Mouse (Mus musculus): Measurements from ENCODE around the gene Ppp2r2c.
"Not testable (repeated sequence)": the region's sequence is repeated elsewhere in the genome, so short reads cannot be mapped to it uniquely, and the experiment has no call there.

Ppp2r2c gene

GRCm38 (mm10) chr5:36921871-36922270 lies 53.6 kb downstream of the Ppp2r2c start:
- no peak for DNase-seq (ENCODE audit: extremely low read depth, insufficient read length, low spot score)

GRCm38 (mm10) chr5:36922811-36923210 lies 54.5 kb downstream of the Ppp2r2c start:
- no peak for DNase-seq (ENCODE audit: extremely low read depth, insufficient read length, low spot score)

- DNase-seq (ENCODE audit: extremely low read depth, insufficient read length, low spot score), result no peak
These were observed 55.8 kb downstream of the Ppp2r2c start for GRCm38 (mm10) chr5:36923826-36924700.

DNA sequence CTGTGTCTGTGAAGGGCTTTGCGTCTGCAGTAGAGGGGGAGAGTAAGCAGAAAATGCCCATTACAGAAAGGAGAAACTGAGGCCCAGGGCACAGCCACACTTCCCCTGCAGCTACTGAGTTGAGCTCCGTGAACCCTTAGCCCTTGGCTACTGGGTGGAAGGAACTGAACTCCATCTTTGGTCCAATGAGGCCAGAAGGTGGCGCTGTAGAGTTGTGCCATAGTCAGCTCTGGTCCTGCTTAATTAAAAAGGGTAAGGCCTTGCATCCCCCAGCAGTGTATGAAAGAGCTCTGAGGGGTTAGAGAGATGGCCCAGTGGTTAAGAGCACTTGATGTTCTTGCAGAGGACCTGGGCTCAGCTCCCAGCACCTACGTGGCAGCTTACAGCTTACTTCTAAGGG lies 60.4 kb downstream of the Ppp2r2c start:
- no peak for DNase-seq (ENCODE audit: extremely low read depth, insufficient read length, low spot score)

DNA sequence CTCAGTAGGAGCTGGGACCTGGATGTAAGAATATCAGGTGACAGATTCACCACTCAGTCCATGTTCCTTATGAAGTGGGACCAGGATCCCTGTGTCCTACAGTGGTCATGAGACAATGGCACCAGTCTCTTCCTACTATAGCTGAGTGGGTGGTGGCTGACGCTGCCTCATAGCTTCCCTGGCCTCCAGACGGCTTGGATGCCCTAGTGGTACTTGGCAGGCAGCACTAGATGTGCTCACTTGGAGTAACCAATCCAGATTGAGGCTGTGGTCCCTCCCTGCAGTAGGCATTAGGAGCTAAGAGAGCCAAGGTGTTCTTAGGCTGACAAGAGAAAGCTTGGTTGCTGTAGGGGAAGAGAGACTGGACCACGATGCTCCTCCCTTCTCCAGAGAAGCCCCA lies 61.1 kb downstream of the Ppp2r2c start:
- DNase-seq (ENCODE audit: extremely low read depth, insufficient read length, low spot score), result no peak

DNA sequence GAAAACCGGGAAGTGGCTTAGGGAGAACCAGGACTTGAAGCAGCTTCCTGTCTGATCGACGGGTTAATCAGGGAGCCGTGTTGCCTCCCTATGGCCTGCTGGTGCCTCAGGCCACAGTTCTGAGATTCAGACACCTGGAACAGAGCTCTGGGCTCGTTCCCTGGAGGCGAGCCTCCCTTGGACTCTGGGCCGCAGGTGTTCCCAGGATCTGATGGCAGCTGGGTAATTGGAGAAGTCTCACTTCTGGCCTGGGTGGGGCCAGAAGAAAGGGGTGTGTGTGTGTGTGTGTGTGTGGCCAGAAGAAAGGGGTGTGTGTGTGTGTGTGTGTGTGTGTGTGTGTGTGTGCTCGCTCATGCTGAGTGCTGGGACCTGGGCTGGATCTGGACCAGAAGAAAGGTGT lies 65.1 kb downstream of the Ppp2r2c start:
- no peak for DNase-seq (ENCODE audit: extremely low read depth, insufficient read length, low spot score)

GRCm38 (mm10) chr5:36935486-36936473 lies 67.5 kb downstream of the Ppp2r2c start:
- DNase-seq (ENCODE audit: extremely low read depth, insufficient read length, low spot score), result no peak

DNA sequence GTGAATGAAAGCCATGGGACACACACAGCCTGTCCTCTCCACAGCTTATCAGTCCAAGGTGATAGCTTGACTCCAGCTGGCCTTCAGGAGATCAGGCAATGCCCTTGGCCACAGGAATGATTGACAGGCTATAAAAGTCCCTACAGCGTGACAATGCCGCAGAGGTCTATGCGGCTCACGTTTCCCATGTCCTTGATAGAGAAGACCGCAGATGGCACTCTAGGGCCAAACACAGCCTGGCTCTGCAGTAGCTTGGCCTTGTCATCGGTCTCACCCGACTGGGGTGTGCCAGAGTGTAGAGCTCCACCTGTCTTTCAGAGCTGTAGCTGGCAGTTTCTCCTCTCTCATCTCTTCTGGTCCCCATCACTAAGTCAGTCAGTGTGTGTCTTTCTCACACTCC lies 68.2 kb downstream of the Ppp2r2c start:
- DNase-seq (ENCODE audit: extremely low read depth, insufficient read length, low spot score), result no peak

DNA sequence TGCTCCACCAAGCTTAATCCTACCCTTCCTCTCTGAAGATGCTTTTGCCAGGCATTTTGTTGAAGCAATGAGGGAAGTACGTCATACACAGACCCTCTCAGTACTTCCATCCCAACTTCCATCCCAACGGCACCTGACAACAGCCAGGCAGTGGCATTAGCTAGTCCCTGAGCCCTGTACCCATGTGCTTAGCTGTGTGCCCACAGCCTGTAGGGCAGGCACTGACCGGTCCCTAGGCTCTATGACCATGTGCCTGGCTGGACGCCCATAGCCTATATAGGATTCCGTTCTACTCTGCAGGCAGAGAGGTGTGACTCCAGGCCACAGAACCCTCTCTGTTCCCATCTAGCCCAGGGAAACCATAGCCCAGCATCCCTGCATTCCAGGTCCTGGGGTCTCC lies 69.7 kb downstream of the Ppp2r2c start:
- no peak for DNase-seq (ENCODE audit: extremely low read depth, insufficient read length, low spot score)

DNA sequence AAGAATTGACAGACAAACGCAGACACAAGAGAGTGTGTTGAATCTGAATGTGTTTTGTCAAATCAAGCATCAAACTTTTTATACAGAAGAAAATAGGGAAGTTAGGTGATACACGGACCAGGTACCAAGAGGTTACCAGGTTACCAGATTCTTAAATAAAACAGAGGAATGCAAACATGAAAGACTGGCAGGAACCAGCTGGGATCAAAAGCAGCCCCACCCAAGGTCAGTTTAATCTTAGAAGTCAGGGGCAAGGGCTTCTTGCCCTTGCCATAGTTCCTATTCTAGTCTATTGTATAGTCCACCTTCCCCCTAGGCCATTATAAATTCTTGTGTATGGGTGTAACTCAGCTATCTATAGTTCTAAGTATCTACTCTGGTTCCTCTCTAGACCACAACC lies 70.7 kb downstream of the Ppp2r2c start:
- not testable (repeated sequence) for DNase-seq (ENCODE audit: extremely low read depth, insufficient read length, low spot score)

DNA sequence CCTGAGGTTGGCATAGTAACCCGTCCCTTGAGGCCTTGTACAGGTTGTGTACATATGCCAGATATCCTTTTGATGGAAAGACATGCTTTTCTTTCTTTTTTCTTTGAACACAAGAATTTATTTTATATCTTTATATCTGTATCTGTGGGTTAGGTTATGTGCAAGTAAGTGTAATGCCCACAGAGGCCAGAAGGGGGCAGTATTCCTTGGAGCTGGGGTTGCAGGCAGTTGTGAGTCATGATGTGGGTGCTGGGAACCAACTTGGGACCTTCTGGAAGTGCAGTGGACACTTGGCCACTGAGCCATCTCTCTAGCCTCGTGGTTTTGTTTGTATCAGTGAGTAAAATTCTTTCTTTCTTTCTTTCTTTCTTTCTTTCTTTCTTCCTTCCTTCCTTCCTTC lies 74.1 kb downstream of the Ppp2r2c start:
- DNase-seq (ENCODE audit: extremely low read depth, insufficient read length, low spot score), result no peak

- DNase-seq (ENCODE audit: extremely low read depth, insufficient read length, low spot score), result no peak
These were observed 76.2 kb downstream of the Ppp2r2c start for GRCm38 (mm10) chr5:36944552-36944951.

DNA sequence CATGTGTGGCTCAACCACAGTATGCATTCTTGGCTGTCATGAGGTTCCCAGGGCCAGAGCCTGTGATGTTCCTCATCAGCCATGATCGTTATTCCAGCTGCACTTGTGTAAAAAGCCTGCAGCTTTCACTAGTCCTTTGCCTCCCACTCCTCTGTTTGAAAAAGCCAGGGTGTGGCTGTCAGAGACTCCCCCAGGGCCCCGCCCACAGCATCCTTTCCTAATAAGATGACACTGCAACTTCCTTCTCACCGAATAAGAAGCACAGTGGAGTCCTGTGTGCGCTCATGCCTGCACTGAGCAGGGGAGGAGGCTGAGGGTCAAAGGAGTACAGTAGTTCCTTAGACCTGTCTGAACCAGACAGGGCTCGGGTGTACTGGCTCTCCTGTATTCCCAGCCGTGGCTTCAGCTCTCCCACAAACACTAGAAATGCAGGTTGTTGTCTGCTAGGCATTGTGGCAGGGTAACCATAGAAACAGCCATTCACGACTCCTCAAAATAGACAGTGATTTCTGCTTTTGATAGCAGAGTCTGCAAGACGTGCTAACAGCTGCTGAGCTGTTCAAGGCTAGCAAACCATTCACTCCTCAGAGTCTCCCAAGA lies 76.9 kb downstream of the Ppp2r2c start:
- DNase-seq (ENCODE audit: extremely low read depth, insufficient read length, low spot score), result no peak

DNA sequence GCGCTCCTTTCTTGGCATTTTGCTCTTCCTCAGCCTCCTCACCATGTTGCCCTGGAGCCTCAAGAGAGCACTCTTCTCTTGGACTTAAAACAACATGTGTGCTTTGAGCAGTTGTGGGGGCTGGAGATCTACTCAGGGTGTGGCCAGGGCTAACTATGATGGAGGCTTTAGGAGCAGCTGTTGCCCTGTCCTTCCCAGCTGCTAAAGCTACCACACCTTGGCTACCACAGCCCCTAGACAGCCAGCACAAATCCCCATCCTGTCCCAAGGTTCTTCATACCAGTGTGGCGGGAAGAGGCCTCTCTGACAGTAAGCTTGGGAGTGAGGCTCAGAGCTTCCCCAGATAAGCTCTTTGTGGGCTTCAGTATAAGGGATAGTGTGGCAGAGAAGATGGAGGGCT lies 77.4 kb downstream of the Ppp2r2c start:
- DNase-seq (ENCODE audit: extremely low read depth, insufficient read length, low spot score), result no peak

GRCm38 (mm10) chr5:36946445-36946844 lies 78.1 kb downstream of the Ppp2r2c start:
- DNase-seq (ENCODE audit: extremely low read depth, insufficient read length, low spot score), result no peak

GRCm38 (mm10) chr5:36948831-36949230 lies 80.5 kb downstream of the Ppp2r2c start:
- no peak for DNase-seq (ENCODE audit: extremely low read depth, insufficient read length, low spot score)

GRCm38 (mm10) chr5:36950871-36951270 lies 82.6 kb downstream of the Ppp2r2c start:
- no peak for DNase-seq (ENCODE audit: extremely low read depth, insufficient read length, low spot score)

GRCm38 (mm10) chr5:36952311-36952710 lies 84.0 kb downstream of the Ppp2r2c start:
- DNase-seq (ENCODE audit: extremely low read depth, insufficient read length, low spot score), result no peak

DNA sequence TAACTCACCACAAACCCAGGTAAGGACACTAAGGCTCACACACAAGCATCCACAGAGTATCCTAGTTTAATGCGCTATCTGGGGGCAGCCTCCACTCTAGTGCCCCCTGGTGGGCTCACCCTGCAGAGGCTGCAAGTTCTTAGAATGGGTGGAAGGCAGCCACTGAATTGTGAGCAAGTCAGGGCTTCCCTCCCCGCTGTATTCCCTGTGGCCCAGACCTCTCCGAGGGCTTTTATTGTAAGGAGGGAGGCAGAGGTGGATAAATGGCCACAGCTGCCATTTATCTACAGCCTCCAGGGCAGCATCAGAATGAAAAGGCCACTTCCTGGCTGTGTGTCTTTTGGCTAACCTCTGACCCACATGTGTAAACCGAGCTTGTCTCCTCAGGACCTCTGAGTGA lies 87.1 kb downstream of the Ppp2r2c start:
- DNase-seq (ENCODE audit: extremely low read depth, insufficient read length, low spot score), result peak; percentile 35

DNA sequence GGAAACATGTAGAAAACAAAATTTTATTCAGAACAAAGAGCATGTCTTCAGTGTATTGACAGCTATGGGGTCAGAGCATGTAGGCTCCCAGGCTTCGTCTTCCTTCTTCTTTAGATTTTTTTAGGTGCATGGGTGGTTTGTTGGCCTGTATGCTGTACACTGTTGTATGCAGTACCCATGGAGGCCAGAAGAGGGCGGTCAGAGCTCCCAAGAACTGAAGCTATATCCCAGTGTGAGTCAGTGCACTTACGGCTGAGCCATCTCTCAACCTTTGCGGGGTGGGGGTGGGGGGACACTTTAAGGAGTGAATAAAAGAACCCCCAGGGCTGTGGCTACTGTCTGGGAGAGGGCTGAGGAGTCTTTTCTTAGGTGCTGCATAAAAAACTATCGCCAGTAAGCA lies 90.5 kb downstream of the Ppp2r2c start:
- no peak for DNase-seq (ENCODE audit: extremely low read depth, insufficient read length, low spot score)

DNA sequence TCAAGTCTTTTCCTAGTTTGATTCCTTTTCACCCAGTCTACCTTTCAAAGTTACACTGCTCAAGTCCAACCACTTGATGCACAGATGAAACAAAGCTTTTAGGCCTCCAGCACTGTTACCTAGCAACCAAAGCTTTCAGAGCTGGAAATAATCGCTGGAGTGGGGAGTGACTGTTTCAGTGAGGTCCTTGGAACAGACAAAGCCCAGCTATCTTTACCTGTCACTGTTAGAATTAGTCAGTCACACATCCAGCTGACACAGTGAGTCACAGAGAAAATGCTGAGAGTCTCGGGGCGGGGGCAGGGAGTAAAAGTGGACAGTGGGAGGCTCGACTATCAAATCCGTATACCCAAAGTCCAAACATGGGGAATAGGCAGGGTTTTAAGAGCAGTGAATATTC lies 92.2 kb downstream of the Ppp2r2c start:
- no peak for DNase-seq (ENCODE audit: extremely low read depth, insufficient read length, low spot score)

Data from 3134 (cell line).